Mouse (Mus musculus): ENCODE data around the gene Hecw2.

Hecw2 gene

DNA sequence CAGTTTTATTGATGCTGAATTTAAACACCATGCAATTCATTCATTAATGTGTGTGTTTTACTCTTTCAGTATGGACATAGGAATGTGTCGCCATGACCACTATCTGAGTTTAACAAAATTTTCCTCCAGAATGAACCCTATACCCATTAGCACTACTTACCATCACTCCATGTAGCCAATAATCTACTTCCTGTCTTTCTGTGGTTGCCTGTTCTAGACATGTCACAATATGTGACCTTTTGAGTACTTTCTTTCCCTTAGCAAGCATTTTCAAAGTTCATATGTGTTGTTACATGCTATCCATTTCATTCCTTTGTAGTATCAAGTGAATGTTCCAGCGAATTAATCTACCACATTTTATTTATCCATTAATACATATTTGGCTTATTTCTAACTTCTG is 294.6 kb downstream of the Hecw2 start:
- DNase-seq (ENCODE audit: low read depth, low spot score), result no peak

DNA sequence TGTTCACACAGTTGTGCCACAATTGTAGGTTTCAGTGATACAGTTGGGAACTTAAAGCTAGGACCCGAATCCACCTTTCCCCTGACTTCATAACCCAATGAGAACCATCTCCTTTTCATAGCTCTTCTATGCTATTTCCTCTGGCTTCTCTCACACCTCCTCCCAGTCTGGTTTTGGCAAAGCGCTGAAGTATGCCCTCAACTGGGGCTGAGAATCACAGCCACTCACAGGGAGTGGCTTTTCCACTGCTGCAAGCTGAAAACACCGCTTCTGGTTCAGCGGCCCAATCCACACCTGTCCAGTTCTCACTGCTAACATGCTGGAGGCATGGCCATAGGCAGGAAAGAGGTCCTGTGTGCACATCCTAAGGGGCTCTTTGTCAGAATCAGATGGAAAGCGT is 300.7 kb downstream of the Hecw2 start:
- no peak for DNase-seq (ENCODE audit: low read depth, low spot score)

DNA sequence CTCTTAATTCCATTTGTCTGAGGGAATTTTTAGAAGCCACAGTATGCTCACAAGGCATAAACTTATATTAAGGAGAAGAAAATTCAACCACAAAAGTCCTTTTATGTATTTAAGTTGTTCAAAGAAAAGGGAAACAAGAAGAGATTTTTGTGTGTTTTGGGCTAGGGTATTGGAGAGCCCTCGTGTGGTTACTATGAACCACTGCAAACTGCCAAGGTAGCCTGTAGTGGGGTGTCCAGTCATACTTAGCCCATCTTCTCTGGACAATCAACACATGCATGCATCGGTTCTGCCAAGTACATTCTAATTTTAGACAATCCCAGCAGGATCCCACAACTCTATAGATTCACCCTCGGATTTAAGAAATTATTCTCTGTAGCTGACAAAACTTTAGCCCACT is 304.6 kb downstream of the Hecw2 start:
- DNase-seq (ENCODE audit: low read depth, low spot score), result no peak

DNA sequence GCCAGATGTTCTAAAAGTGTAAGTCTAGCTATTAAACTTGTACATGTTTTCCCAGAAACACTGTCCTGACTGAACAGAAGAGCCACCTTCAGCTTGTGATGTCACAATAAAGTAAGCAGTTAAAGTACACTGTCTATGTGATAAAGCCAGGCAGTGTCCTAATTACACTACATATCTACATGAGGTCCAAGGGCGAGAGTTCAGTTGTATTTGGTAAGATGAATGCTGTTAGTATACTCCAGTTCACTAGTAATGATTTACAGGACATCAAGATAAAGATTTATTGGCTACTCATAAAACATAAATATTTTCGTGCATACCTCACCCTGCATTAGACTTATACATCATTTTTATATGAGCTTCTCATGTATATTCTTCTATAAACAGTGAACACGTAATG is 305.2 kb downstream of the Hecw2 start:
- DNase-seq (ENCODE audit: low read depth, low spot score), result no peak

DNA sequence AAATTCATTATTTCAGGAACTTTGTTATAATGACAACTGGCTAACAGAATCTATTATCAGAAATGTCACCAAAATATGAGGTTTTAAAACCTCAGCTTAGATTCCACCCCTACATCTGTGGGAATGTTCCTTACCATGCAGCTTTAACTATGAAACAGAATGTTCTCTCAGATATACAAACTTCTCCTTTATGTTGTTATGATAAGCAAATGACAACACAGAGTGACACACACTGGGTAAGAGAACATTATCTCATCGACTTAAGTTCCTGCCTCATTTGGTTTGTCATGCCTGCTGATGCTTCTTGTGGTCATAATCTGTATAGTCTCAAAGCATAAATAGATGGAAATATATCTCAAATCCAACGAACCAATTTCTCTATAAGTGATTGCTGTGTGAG is 312.5 kb downstream of the Hecw2 start:
- DNase-seq (ENCODE audit: low read depth, low spot score), result no peak

DNA sequence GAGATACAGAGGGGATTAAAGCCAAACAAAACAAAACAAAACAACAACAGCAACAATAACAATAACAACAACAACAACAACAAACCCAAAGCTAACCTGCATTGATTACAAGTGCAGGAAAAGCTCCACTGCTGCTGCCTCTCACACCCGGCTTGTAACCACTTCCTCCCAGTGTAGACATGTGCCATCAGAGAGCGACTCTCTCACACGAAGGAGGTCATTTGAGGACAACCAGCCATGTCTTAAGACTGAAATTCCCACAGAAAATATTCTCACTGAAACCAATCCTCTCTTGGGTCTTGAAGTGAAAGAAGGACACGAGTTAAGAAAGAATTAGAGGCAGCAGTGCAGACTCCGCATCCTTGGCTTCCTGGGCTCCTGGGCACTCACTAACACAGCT is 319.0 kb downstream of the Hecw2 start:
- no peak for DNase-seq (ENCODE audit: low read depth, low spot score)

DNA sequence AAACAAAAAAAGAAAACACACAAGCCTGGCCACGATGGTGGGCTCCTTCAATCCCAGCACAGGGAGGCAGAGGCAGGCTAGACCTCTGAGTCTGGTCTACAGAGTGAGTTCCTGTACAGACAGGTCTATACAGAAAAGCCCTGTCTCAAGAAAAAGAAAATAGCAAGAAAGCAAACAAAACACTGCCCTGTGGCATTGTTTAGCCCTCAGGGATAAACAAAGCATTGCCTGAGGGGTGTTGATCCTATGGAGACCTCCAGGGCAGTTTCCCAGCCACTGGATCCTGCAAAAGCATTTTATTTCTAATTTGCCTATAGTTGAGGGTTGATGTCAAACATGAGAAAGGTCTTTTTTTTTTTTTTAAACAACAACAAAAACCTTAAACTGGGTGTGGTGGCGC is 327.7 kb downstream of the Hecw2 start:
- no peak for DNase-seq (ENCODE audit: low read depth, low spot score)

DNA sequence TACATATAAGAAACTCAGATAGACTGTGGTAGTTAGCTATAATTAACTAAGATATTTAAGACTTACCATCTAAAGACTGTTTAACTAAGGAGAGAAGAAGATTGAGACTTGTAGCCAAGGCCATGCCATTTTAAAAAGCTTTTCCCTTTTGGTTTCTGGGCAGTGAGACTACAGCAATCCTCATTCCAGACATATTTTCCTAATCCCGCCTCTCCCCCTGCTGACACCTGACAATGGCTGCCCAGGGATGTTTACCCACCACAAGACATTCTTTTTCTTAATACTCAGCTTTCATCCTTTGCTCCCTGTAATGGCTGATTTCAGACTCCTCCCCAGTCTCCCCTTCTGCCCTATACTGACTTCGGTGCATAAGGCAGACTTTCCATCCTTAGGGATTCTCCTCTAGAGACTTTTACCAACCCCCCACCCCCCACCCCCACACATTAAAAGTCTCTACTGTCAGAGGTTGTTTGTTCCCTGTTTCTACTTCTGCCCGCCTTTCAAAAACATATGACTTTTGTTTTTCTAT is 328.5 kb downstream of the Hecw2 start:
- no peak for DNase-seq (ENCODE audit: low read depth, low spot score)

DNA sequence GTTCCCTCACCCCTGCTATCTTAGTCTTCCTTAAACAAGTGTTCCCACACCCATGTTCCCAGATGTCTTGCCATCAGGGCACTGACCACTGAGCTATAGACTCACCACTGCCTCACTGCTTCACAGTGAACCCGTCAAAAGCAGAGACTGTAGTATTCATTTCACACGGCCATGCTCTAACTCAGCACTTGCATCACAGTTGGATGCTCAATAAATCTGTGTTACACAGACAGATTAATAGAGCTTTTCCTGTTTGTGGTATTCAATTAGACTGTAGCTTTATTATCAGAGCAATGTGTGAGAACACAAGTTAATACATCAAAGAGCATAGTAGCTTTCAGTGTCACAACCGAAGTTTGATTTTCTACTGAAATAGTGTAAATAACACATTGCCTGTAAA is 330.9 kb downstream of the Hecw2 start:
- DNase-seq (ENCODE audit: low read depth, low spot score), result no peak

DNA sequence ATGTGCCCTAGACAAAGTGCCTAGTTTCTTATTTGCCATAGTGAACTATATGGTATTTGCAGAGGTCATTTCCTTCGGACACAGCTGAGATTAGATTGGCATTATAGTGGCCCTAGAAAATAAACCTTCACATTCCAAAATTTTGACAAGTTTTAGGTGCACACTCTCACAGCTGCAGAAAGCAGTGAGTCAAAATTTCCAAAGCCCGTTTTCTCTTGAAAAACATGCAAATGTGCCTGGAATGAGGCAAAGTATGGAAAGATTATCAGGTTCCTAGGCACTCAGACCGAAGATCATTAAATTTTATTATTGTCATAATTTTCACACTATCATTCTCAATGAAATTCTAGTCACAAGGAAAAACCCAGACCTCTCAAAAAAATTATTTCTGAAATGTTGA is 334.4 kb downstream of the Hecw2 start:
- no peak for DNase-seq (ENCODE audit: low read depth, low spot score)

DNA sequence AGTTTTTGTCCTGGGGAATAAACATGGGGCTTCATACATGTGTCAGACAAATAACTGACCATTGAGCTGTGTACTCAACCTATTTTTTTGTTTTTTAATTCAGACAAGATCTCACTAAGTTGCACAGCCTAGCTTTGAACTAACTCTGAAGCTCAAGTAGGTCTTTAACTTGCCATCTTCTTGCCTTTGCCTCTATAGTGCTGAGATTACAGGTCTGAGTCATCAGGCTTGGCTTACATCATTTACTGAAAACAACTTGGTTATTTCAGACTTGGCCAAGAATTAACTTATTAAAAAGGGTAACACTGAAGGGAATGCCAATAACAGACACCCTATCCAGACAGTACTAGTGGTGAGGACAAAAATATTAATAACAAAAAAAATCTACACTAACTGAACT is 335.8 kb downstream of the Hecw2 start:
- DNase-seq (ENCODE audit: low read depth, low spot score), result no peak

DNA sequence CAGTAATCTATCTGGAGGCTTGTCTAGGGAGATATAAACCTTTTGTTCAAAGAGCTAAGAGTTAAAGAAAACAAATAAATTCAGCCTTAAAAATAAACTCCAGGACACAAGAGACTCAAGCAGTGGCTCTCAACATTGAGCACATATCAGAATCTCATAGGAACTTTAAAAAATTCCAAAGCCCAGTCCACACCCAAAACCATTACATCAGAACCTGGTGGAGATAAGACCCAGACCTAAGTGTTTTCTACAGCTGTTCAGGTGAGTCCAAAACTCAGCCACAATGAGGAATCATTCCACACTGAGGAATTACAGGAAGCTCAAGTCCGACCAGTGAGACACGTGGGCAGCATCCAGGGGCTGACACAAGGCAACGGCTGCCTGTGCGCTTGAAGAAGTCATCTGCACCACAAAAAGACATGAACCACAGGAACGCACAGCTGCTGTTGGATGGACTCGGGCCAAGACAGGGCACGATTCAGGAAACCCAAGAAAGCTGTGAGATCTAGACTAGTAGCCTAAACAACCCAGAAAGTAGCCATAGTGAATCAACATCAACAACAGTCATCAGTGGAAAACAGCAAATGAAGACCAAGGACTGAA is 338.4 kb downstream of the Hecw2 start:
- no peak for DNase-seq (ENCODE audit: low read depth, low spot score)

DNA sequence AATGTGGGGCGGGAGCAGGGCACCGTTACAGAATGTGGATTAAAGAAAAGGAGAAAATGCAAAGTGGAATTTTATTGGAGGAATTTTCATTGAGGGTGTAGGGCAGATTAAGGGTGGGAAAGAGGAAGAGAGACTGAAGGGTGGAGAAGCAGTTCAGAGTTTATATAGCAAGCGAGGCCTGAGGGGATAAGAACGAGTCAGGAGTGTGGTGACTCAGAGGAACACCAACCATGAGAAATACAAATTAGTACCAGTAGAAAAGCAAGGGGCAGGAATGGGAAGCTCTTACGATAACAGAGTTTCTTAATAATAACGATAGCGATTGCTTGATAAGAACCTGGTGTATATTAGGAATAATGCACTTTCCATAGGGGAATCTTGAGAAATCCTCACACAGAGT is 339.2 kb downstream of the Hecw2 start:
- no peak for DNase-seq (ENCODE audit: low read depth, low spot score)

DNA sequence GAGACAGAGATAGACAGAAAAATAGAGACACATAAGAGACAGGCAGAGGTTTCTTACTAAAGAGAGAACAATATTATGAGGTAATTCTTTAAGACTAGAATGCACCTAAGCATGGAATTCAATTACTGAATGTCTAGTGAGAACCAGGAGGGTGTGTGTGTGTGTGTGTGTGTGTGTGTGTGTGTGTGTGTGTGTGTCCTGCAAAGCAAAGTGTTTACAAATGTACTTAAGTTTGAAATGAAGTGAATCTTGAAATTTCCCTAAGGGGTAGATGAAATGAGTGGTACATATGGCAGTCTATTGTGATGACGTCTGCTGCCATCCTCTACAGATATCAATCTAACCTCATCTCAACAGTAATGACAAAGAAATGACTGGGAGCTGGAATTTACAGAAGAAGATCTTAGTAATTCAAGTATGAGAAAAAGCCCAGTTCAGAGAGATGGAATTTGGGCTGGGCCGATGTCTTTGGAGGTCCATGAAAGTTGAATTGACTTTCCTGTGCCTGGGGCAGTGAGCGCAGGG is 342.8 kb downstream of the Hecw2 start:
- no peak for DNase-seq (ENCODE audit: low read depth, low spot score)

DNA sequence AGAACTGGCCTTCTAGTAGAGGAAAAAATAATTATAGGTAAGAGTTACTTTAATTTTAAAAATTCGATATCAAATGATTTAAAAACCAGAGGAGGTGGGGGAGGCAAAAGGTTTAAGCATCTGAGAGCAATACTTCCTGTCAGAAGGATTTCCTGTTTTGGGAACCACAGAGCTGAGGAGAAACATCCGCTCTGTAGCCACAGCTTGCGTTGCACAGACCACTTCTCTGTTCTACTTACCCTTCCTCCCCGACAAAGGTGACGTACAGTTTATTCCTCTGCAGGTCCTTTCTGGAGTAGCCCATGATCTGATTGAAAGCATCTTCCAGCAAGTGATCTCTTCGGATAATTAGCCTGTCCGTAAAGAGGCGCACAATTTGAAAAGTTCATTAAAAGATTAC is 343.6 kb downstream of the Hecw2 start:
- no peak for DNase-seq (ENCODE audit: low read depth, low spot score)

DNA sequence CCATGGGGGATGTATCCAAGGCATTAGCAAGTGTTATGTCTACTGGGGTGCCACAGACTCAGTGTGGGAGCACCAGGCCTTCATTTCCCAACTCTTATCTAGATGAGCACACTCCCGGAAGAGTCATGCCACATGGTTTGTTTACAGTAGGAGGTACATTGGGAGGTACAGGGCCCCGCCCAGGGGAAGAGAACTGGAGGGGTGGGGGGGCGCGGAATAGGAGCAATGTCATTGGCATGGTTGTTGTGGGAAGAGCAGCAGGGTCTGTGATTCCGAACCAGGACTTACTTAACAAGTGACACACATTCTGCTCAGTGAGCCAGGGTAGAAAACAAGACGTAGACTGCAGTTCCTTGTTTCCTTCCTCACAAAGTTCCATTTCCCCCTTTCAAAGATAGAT is 344.1 kb downstream of the Hecw2 start:
- DNase-seq (ENCODE audit: low read depth, low spot score), result no peak

DNA sequence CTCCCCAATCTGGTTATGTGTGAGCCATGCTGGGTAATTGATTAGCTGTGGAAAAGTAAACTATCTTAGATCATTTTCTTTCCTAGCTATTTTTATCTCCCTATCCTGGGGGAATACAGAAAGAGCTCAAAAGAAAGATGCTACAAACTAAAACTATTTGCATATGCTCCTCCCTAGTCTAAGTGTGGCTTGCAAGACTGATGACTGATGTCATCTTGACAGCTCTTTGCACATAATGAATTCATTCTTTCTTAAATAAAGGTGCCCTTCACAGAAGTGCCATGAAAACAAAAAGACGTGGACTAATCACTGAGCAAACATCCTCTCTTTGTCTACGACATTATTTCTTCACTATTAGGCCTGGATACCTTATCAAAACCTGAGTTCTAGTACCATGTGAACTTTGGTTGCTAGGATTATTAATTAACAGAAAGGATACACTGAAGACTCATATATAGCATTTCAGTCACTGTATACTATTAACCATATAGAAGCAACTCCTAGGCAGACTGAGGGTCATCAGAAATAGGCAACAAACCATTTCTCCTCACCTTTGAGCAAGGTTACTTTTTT is 348.2 kb downstream of the Hecw2 start:
- no peak for DNase-seq (ENCODE audit: low read depth, low spot score)

DNA sequence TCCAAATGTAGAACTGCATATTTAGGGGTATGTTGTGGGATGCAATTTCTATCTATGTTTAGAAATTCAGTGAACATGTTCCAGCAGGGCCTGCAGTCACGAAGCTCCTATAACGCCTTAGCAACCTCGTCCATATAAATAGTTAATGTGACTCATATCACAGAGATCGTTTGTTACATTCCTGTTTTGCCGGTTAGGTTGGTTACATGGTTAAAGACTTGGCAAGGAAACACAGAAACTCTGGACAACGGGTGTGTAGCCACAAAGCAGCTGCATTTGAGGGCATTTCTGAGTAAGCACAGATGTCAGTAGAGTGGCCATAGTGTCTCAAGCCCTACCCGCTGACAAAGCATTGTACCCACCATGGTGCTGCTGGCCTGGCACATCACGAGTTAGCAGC is 349.1 kb downstream of the Hecw2 start:
- DNase-seq (ENCODE audit: low read depth, low spot score), result no peak

DNA sequence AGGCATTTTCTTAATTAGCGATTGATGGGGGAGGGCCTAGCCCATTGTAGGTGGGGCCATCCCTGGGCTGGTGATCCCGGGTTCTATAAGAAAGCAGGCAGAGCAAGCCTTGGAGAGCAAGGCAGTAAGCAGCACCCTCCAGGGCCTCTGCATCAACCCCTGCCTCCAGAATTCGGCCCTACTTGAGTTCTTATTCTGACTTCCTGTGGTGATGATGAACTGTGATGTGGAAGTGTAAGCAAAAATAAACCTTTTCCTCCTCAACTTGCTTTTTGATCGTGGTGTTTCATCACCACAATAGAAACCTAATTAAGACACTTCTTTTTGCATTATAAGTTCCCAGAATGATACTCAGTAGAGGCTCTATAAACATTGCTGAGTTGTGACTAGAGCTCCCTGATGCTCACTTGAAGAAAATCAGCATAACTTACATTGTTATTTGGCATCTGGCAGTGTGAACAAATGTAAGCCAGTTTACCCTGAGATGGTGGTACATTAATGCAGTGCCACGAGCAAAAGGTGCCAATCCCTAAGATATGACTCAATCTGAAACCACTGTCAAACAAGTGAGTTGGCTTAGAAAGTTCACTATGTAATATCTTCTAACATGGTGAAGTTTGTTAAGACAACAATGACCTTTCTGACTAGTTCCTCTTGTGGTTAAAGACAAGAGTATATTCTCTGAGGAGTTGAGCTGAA is 349.9 kb downstream of the Hecw2 start:
- DNase-seq (ENCODE audit: low read depth, low spot score), result no peak

DNA sequence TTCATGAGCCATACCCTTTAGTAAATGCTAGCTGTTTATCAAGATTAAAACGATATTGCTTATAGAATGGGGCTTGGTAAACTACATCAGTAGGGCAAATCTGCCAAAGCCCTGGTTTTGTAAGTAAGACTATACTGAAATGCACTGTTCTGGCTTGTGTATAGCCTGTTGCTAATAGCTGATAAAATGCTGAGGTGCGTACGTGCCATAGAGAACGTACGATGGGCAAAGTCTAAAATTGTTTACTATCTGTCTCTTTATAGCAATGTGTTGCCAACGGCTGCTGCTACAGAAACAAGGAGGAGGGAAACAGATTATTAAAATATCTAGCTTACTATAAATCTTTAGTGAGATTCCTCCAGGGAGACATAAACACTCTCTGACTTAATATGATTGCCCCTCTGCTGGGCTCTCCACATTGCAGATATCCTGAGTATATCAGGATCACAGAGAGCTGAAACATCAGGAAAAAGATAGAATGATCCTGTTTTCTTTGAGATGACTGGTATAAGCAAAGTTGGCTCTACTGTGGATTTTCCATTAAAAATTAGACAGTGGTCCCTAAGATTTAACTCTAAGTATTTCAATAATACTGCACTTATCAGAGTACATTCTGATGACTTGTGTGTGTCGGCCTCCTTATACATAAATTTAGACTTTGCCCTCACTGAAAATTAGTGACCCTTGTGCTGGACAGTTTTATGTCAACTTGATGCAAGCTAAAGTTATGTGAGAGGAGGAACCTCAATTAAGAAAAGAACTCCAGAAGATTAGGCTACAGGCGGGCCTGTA is 350.6 kb downstream of the Hecw2 start:
- no peak for DNase-seq (ENCODE audit: low read depth, low spot score)

DNA sequence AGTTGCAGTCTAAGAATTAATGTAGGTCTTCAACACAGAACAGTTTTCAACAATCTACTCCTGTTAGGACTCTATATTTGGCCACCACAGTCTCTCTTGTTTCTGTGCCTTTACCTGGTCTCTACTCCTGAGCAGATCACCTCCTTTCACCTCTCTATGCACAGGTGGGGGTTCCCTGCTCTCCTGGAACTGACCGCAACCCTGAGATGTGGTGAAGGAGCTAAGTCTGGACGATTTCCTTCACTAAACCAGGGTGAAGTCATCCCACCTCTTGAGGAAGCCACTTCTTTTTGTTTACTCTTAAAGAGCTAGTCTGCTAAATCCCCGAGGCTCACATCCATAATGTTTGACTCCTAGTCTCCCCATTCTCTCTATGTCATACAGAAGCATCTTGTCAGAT is 351.9 kb downstream of the Hecw2 start:
- DNase-seq (ENCODE audit: low read depth, low spot score), result no peak

DNA sequence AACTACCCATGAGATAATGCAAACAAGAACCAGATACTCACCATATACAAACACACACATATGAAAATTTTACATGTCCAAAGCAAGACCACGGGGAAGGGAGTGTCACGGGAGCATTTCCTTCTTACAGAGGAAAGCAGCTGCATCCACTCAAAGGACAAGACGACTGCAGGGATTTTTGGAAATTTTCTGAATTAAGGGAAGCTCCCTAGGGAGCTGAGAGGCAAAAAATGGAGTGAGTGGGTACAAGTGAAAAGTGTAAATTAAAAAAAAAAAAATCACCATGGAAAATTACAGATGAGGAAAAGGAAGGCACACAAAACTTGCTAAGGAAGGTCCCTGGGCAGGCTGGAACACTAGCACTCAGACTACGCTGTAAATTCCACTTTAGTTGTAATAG is 353.9 kb downstream of the Hecw2 start:
- no peak for DNase-seq (ENCODE audit: low read depth, low spot score)

Data from WW6 (cell line).